Mouse (Mus musculus): Measurements from ENCODE around the gene Stxbp3.
"Not testable (repeated sequence)": the region's sequence is repeated elsewhere in the genome, so short reads cannot be mapped to it uniquely, and the experiment has no call there.

Gene Stxbp3

DNA sequence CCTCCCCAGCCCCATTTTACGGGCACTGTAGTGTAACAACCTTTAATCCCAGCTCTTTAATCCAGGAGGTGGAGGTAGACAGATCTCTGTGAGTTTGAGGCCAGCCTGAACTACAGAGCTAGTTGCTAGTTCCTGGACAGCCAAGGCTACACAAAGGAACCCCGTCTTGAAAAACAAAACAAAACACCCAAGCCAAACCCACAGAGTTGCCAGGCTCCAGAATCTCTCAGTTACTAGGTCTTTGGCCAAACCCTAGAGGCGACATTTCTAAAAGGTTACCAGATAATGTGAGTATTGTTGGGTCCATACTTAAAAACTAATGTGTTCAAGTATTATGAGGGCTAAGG, 16.8 kb upstream of the Stxbp3 start:
- no peak for DNase-seq (ENCODE audit: low spot score in 2 of 2)

DNA sequence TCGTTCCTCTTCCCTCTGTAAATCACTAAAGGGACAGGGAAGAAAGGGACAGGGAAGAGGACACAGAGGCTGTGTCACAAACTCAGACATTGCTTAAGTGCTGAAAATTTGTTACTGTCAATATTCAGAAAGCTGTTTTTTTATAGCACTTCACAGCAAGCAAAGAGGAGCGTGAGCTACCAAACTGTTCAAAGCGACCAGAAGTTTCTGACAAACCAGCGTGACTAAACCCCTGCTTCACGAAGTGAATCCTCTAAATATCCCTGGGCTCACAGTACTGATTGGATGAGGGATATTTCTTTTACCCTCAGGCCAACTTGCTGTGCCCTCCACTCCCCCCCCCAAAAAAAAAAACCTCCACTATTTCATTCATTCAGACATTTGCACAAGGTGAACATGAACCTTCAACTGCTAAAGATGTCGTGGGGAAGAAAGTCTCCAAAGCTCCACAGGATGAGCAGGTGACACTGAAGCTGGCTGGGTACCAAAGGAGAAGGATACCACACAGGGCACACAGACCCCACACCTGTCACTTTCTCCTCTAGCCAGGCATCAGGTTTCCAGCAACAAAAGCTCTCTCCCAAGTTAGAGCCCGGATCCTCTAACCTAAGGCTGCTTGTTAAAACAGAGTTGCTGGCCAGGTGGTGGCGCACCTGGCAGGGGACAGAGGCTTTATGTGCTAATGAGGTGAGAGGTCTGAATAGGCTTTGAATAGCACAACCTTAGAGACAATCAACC, 16.2 kb upstream of the Stxbp3 start:
- DNase-seq (ENCODE audit: low spot score in 2 of 2), result peak in 1 of 2 experiments; percentile 57

DNA sequence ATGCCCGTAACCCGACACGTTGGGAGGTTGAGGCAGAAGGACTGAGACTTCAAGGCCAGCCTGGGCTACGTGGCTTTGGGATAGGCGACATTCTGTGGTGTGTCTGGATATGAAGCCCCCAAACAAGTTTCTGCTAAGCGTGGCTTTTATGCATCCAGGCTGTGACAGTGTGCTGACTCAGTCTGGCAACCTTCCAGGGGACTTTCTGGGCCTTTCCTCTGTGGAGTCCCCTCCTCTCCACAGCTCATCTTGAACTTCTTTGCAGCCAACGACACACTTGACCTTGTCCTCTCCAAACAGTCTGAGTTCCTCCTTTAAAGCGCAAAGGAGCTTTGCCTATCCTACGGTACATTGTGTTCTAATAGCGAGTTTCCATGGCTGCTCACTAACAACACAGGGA, 15.5 kb upstream of the Stxbp3 start:
- peak in 1 of 2 experiments; percentile 32 for DNase-seq (ENCODE audit: low spot score in 2 of 2)

DNA sequence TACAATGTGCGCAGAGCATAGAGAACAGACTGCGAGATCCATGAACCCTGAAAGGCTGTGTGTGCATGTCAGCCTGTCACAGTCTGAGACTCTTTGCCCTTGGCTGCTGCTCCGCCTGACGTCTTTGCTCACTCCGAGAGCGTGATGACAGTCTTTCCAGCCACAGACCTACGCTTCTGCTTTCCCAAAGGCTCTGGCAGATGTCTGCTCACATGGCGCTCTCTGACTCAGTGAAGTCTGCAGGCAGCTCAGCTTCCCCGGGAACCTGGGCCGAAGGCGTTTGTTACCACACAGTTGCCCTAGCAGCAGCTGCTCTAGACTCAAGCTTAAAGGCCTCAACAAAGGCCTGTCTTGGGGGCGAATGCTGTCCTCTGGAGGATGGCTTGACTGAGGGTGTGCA, 15.0 kb upstream of the Stxbp3 start:
- no peak for DNase-seq (ENCODE audit: low spot score in 2 of 2)

DNA sequence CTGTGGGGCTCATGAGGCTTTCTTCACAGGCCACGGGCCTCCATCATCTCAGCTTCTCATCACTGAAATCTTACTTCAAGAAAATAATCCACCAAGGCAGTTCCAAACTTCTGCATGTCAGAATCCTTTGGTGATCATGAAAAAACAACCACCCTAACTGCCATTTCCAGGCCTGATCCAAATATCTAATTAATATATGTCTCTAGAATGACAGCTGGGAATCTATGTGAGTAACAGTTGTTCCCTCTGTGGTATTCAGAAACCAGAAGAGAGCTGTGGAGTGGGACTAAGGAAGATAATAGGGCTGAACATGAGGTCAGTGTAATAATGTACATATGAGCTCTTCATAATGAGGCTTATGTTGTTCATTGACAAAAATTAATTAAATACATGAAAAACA, 12.9 kb upstream of the Stxbp3 start:
- DNase-seq (ENCODE audit: low spot score in 2 of 2), result no peak

DNA sequence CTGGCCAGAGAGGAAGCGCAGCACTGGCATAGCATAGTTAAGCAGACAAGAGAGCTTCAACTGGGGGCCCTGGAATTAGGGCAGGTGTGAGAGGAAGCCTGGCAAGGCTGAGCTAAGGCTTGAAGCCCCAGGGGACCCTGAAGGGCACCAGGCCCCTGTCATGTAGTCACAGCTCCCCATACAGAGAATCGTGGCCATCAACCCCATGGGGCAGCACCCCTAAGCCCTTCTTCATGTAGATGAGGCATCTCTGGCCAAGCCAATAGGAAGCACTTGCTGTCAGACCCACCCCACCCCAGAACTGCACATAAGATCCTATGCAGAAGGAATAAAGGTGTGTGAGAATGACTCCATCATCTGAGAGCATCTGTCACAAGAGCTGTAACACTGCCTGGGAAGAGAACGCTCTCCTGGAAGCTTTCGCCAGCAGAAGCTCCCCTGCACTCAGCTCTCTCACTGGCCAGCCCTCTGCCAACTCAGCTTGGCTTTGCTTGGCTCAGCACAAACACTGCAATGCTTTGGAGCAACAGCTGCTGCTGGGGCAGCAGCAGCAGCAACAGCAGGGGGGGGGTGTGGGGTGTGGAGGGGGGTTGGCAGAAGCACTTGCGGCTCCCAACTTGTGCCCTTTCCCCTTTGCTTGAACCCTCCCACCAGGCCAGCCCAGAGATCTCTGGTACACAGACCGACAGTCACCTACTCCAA, 11.8 kb upstream of the Stxbp3 start:
- DNase-seq (ENCODE audit: low spot score in 2 of 2), result no peak

DNA sequence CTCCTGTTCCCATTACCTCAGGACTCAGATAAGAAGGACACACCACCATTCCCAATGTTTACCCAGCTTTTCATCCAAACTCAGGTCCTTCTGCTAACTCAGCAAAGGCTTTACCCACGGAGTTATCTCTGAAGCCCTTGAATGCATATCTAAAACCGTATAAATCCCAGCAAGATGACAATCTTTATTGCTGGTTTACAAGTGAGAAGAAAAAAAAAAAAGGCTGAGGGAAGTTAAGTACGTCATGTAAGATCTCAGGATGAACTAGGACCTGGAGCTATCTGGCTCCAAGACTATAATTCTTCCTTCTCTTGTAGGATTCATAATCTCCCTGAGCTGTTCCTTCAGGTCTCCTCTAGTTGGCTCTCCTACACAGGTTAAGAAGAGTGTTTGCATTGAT, 11.2 kb upstream of the Stxbp3 start:
- DNase-seq (ENCODE audit: low spot score in 2 of 2), result no peak

DNA sequence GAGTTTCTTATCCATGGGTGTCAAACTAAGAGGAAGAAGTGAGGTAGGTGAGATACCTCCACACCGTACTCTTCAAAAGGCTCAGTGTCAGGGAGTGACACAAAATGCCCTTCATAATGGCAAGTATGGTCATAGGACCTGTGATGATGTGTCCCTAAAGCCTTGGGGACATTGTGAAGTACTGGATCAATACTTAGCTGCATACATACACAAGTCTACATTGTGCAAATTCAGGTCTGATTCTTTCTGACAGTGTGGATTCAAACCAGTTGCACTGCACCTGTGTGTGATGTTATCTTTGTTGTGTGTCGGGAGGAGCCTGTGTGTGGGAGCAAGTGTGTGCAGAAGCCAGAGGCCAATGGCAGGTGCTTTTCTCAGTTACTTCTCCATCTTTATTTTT, 10.7 kb upstream of the Stxbp3 start:
- no peak for DNase-seq (ENCODE audit: low spot score in 2 of 2)

DNA sequence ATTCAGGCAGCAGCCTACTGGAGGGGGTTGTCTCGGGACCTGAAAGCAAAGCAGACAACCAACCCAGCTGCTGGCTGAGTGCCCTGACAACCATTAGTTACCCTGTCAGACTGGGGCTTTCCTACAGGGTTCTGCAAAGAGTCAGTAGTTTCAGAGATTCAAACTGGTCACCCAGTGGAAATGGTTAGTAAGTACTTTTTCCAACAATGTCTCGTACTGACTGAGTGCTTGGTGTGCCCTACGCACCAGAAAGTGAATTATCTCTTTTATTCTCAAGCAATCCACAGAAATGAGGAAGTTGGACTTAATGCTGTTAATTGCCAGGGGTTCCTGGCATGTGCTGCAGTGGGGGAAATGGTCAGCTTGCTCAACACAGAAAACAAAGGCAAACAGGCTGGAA, 10.2 kb upstream of the Stxbp3 start:
- DNase-seq (ENCODE audit: low spot score in 2 of 2), result peak in 1 of 2 experiments; percentile 33

DNA sequence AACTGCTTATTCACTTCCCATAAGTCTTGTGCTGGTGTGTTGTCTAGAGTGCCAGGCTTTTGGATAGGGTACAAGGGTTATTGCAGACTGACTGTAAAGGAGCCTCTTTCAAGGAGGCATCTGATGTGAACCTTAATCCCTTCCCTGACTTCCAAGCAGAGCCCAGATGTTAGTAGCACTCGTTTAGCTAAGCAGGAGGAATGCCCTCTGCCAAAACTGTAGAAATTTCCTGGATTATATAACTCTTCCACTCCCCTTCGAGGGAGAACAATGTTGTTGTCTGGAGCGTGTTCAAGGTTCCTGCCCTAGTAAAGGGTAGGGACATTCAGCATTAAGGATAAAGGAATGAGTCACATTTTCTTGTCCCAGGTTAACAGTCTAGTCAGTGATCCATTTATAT, 6.3 kb upstream of the Stxbp3 start:
- DNase-seq (ENCODE audit: low spot score in 2 of 2), result no peak

DNA sequence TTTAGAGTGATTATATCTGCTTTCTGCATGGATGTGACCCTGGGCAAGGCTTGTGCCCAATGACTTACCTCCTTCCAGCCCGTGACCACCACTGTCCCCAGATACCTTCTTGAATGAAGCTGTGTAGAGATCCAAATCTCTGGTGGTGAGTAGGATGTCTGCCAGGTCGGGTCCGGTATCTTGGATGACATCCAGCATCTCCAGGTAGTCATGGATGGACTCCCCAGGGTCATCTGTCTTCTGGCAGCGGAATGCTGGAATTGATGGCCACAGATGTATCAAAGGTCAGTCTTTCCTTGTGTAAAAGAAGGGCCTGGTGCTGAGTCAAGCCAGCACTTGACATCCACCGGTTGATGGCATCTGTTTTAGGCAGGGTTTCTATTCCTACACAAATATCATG, 4.2 kb upstream of the Stxbp3 start:
- no peak for DNase-seq (ENCODE audit: low spot score in 2 of 2)

DNA sequence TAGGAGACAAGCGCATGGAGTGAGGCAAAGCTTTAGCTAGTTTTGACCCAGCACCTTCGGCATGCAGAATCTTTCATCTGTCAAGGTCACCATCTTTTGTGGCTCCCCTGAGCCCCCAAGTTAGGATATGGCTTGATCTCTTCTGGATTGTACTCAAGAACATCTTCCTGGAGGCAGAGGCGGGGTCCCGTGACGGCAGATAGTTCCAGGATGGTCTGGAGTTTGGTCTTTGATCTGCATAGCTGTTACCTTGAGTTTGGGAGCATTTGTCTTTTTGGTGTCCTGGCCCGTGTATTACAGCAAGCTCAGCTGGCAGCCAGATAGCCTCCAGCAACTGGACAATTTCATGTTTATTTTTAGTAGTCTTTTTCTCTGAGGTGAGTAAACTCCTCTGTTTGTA, 3.7 kb upstream of the Stxbp3 start:
- DNase-seq (ENCODE audit: low spot score in 2 of 2), result no peak

DNA sequence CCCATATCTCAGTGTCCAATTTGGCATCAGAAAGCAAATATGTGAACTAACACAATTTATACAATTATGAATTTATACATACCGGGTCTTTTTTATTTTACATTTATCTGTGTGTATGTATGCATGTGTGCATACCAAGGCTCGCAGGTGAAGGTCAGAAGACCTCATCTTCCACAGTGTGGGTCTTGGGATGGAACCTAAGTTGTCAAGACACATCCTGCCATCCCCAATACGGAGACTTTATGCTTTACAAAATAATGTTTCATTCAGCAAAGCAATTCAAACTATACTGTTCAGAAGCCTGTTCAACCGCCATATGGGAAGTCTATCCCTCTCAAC, 359 bp upstream of the Stxbp3 start:
- no peak for DNase-seq (ENCODE audit: low spot score in 2 of 2)

DNA sequence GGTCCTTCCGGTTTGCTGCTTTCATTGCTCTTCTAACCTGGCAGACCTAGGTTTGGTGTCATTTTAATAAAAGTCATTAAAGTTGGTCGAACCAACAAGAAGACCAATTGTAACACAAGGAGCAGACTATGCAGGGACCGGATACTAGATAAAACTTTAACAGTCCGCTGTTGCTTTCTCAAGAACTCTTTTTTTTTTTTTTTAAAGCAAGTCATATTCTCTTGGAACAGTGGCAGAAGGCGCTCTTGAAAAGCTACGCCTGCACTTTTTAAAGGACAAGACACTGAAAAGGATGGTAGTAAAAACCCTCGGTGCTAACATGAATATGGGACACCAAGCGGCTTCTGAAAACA, 703 bp downstream of the Stxbp3 start:
- no peak for DNase-seq (ENCODE audit: low spot score in 2 of 2)

DNA sequence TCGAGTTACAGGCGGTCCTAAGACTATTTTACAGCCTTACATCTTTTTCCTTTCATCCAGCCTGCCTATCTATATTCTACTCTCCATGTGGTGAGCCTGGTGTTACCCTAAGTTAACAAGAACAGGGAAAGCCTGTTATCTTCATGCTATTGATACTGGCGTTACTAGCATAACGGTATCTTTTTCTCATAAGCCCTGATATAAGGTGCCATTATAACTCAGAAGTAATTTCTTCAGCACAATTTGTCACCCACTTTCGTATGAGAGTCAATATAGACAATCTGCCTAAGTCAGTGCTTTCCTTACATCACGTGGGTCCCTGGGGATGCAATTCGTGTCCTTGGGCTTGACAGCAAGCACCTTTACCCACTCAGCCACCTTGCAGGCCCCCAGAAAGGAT, 1.3 kb downstream of the Stxbp3 start:
- no peak for DNase-seq (ENCODE audit: low spot score in 2 of 2)

DNA sequence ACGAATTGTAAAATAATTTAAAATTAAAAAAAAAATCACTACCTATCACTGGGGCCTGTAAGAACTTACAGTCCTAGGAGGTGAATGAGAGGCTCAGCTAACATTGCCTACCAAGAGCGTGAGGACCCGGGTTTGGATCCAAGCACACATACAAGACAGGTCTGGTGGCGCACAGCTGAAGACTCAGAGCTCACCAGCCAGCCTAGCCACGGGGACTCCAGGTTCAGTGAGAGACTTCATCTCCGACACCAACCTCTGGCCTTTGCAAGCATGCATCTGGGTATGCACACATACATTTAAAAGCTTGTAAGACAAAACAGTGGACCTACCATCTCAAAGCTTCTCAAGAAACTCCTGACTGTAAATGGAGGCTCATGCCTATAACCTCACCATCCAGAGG, 3.4 kb downstream of the Stxbp3 start:
- no peak for DNase-seq (ENCODE audit: low spot score in 2 of 2)

DNA sequence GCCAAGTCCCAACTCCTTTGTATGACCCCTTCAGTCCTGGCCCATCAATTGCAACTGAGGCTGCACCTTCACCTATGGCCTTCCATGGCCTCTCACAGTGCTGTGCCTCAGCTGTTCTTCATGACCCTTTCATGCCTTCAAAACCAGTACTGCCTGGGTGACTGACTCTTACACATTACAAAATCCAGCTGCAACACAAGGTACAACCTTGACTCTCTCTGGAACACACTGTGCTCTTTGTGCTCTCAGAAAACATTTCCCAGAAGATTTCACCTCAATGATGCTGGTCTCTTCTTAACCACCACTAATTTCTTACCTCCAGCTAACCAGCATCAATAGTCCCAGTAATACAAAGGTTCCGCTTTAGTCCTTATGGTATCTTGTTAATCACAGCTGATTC, 6.6 kb downstream of the Stxbp3 start:
- not testable (repeated sequence) for DNase-seq (ENCODE audit: low spot score in 2 of 2)

DNA sequence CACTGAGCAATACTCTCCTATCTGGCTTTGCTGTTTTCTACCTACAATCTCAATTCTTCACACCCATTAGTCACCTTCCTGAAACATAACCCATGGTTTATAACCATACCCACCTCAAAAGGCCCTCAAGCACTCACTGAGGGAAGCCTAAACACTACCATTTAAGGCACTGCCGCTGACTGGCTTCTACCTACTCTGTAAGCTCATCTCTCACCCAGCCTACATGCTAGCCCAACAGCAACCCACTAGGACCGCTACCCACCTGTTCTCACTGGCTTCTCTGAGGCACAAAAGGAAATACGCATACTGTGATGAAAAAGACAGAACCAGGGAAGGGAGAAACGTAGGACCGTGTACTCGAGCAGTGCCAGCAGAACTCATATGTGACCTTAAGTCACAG, 8.6 kb downstream of the Stxbp3 start:
- DNase-seq (ENCODE audit: low spot score in 2 of 2), result no peak

DNA sequence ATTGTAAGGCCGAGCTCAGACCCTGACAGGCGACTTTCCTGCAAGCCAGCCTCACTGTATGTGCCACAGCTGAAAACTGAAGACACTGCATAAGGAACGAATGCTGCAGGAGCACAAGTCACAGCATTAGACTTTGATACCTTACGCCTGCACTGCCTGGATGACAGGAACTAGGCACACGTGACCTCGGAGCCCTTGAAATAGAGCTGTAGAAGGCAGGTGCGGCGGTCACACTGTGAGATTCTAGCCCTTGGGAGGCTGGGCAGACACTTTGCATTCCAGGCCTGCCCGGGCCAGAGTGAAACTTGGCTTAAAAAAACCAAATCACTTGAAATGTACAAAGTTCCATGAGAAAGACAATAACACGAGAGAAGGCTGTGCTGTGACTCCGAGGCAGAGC, 9.8 kb downstream of the Stxbp3 start:
- peak in 1 of 2 experiments; percentile 24 for DNase-seq (ENCODE audit: low spot score in 2 of 2)

DNA sequence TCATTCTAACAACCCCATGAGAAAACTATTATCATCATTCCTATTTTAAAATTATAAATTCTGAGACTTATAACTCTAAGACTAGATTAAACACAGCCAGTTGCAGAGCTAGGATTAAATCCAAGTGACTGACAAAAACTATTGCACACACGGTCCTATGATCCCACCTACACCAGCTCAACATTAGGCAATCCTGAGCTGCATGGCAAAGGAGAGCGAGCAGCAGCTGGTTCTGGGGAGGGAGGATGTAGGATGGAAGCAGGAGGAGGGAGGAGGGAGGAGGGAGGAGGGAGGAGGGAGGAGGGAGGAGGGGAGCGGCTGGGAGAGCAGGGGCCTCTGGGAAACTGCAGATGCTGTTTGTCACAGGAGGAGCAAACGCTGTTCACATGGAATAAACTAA, 24.7 kb downstream of the Stxbp3 start:
- no peak for DNase-seq (ENCODE audit: low spot score in 2 of 2)

DNA sequence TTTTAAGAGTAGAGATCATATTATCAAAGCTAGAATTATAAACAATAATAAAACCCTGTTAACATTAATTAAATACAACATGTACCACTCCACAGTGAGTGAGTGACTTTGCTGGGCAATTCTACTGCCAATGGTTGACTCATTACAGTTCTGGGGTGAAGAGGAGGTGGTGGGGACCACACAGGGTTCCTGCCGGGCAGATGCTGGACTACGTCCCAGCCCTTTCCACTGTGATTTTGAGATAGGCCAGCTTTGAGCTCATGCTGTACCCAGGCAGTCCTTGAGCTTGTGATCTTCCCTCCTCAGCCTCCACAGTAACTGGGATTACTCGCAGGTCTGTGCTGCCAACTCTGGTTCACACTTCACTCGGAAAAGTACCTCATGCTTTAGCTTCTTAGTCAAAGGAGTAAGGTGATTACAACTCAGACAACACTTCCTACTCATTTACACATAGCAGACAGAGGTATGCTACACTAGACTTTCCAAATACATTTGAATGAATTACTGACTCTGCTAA, 29.5 kb downstream of the Stxbp3 start:
- DNase-seq (ENCODE audit: low spot score in 2 of 2), result no peak

DNA sequence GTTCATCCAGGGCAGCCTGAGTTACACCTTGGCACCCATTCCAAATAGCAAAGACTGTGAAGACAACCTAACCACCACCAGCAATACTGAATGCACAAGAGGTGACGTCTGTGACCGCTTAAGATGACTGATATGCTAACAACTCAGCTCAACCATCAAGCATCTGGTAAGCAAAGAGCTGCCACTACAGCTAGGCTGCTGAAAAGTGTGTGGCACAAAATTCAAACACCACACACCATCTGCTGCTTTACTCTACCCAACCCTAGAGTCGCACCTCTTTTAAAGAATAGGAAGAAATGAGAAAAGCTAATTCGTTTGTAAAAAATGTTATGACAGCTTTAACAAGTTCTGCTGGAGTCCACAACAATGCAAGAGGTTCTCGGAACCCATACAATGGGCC, 34.7 kb downstream of the Stxbp3 start:
- DNase-seq (ENCODE audit: low spot score in 2 of 2), result no peak

DNA sequence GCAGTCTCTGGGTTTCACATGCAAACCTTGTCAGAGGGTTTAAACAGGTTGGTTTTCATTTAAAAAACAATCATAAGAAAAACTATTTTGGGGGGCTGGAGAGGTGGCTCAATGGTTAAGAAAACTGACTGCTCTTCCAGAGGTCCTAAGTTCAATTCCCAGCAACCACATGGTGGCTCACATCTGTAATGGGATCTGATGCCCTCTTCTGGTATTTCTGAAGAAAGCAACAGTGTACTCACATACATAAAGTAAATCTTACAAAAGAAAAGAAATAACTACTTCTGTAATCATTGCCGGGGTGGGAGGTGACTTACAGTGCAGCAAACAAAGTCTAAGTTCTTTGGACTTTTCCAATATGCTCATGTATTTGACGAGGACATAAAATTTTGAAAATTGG, 42.0 kb downstream of the Stxbp3 start:
- no peak for DNase-seq (ENCODE audit: low spot score in 2 of 2)

DNA sequence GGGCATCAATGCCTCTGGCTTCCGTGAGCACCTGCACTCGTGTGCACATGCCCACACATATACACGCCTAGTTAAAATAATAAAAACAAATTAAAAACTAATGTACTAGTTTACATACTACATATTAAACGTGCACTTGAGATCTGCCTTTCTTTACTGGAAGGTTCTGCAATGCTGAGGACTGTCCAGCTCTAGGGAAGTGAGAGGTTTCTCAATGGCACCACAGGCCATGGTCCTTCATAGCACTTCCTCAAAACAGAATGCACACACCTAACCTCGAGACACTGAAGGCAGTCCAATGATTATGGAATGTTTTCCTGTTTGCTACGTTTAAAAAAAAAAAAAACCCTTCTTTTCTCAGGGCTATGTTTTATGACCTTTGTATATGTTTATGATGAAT, 42.6 kb downstream of the Stxbp3 start:
- no peak for DNase-seq (ENCODE audit: low spot score in 2 of 2)

Measured in spleen, postnatal 10 days (tissue).